8 mouse cellular contexts compared by ENCODE assay signal in genomic region chr2:33559334-33559733, GRCm38 (mm10).
A peak's percentile ranks its signal among the peaks of the same experiment; 100 is the strongest.
DNase-seq lines count a peak whose midpoint lies in the region; ATAC-seq lines count a peak whose summit lies in the region.
"Had no signal": no experiment of that assay in that cellular context is flagged by ENCODE, and none has a peak within 500 bp of the region (broad histone marks: within the 10 kb centered on the region; RNA-seq: fewer than 3 reads in every experiment).

No protein-coding gene starts in this region.

- DNase-seq in hindbrain, embryonic 11.5 days (ENCODE audit: low spot score) = no peak
- DNase-seq in midbrain, embryonic 10.5 days (ENCODE audit: low spot score) = no peak
- DNase-seq in right cerebral cortex, postnatal 4 days = peak; percentile 54
- no peak for DNase-seq in lung, postnatal 36 days

- ATAC-seq in hindbrain, embryonic 15.5 days (ENCODE audit: low FRiP score, low read depth) = peak; percentile 17; the same call in 1 of the 2 replicates
- no peak; the same call in 1 of the 2 replicates for ATAC-seq in hindbrain, embryonic 11.5 days (ENCODE audit: low FRiP score)
- peak; percentile 27; the same call in 1 of the 2 replicates for ATAC-seq in midbrain, embryonic 13.5 days
- ATAC-seq in hindbrain, embryonic 16.5 days = 0 out of 2 replicates have a peak, but pooled peaks have one; percentile 16

- H3K27ac ChIP-seq in hindbrain, embryonic 15.5 days (replicated peaks) = no peak overlapping the region
- H3K27ac ChIP-seq in hindbrain, embryonic 11.5 days (ENCODE audit: low read depth, low read length) = no peak overlapping the region
- no peak overlapping the region for H3K27ac ChIP-seq in midbrain, embryonic 13.5 days
- no peak overlapping the region for H3K27ac ChIP-seq in midbrain, embryonic 10.5 days (replicated peaks)
- H3K27ac ChIP-seq in hindbrain, embryonic 16.5 days (ENCODE audit: low read depth, low read length) = peak overlapping the region; percentile 9; the same call in 1 of the 2 replicates
- H3K27ac ChIP-seq: forebrain, embryonic 12.5 days had no signal

- peaks cover 4% of the 10 kb centered on the region; the same call in 1 of the 2 replicates for H3K27me3 ChIP-seq in hindbrain, embryonic 15.5 days
- no peaks in the 10 kb centered on the region; the same call in 1 of the 2 replicates for H3K27me3 ChIP-seq in hindbrain, embryonic 11.5 days (ENCODE audit: control insufficient read depth, insufficient read depth, low read length)
- H3K27me3 ChIP-seq in midbrain, embryonic 13.5 days = peaks cover 70% of the 10 kb centered on the region
- peaks cover 85% of the 10 kb centered on the region for H3K27me3 ChIP-seq in midbrain, embryonic 10.5 days (ENCODE audit: low read depth, poor library complexity, severe bottlenecking)
- no peaks in the 10 kb centered on the region; the same call in 1 of the 2 replicates for H3K27me3 ChIP-seq in hindbrain, embryonic 16.5 days (replicated peaks; ENCODE audit: control insufficient read depth, insufficient read depth, low read length)

- WGBS in hindbrain, embryonic 15.5 days = 33% methylated on average over 7 of the region's 7 CpGs
- WGBS in hindbrain, embryonic 11.5 days = 42% methylated on average over 7 of the region's 7 CpGs
- 18% methylated on average over 7 of the region's 7 CpGs for WGBS in midbrain, embryonic 13.5 days
- WGBS in midbrain, embryonic 10.5 days = 32% methylated on average over 7 of the region's 7 CpGs
- 25% methylated on average over 7 of the region's 7 CpGs for WGBS in hindbrain, embryonic 16.5 days

- no peaks in the 10 kb centered on the region for H3K36me3 ChIP-seq in hindbrain, embryonic 15.5 days
- H3K36me3 ChIP-seq in hindbrain, embryonic 11.5 days (ENCODE audit: control insufficient read depth, insufficient read depth, low read length) = no peaks in the 10 kb centered on the region
- no peaks in the 10 kb centered on the region for H3K36me3 ChIP-seq in midbrain, embryonic 13.5 days
- 0 out of 2 replicates have a peak, but pooled peaks cover 2% of the 10 kb centered on the region for H3K36me3 ChIP-seq in midbrain, embryonic 10.5 days
- H3K36me3 ChIP-seq in hindbrain, embryonic 16.5 days (ENCODE audit: control insufficient read depth, insufficient read depth, low read length) = no peaks in the 10 kb centered on the region
- H3K36me3 ChIP-seq: forebrain, embryonic 12.5 days had no signal

- no peak overlapping the region for H3K4me3 ChIP-seq in hindbrain, embryonic 15.5 days
- no peak overlapping the region for H3K4me3 ChIP-seq in hindbrain, embryonic 11.5 days (ENCODE audit: low read depth, low read length)
- no peak overlapping the region for H3K4me3 ChIP-seq in midbrain, embryonic 13.5 days (replicated peaks)
- no peak overlapping the region for H3K4me3 ChIP-seq in midbrain, embryonic 10.5 days
- no peak overlapping the region for H3K4me3 ChIP-seq in hindbrain, embryonic 16.5 days (ENCODE audit: low read length)
- H3K4me3 ChIP-seq: forebrain, embryonic 12.5 days had no signal

- H3K9me3 ChIP-seq in hindbrain, embryonic 15.5 days = no peaks in the 10 kb centered on the region
- no peaks in the 10 kb centered on the region for H3K9me3 ChIP-seq in hindbrain, embryonic 11.5 days (ENCODE audit: control insufficient read depth, low read length)
- H3K9me3 ChIP-seq in midbrain, embryonic 13.5 days = no peaks in the 10 kb centered on the region
- no peaks in the 10 kb centered on the region for H3K9me3 ChIP-seq in midbrain, embryonic 10.5 days (replicated peaks)
- no peaks in the 10 kb centered on the region for H3K9me3 ChIP-seq in hindbrain, embryonic 16.5 days (ENCODE audit: control insufficient read depth, low read length)
- H3K9me3 ChIP-seq: forebrain, embryonic 12.5 days had no signal

- peaks cover 15% of the 10 kb centered on the region for H3K4me1 ChIP-seq in hindbrain, embryonic 15.5 days (replicated peaks)
- 0 out of 2 replicates have a peak, but pooled peaks cover 2% of the 10 kb centered on the region for H3K4me1 ChIP-seq in hindbrain, embryonic 11.5 days (replicated peaks; ENCODE audit: control insufficient read depth, insufficient read depth, low read length)
- H3K4me1 ChIP-seq in midbrain, embryonic 13.5 days (replicated peaks) = peaks cover 19% of the 10 kb centered on the region
- H3K4me1 ChIP-seq in midbrain, embryonic 10.5 days = peaks cover 33% of the 10 kb centered on the region
- peaks cover 3% of the 10 kb centered on the region; the same call in 1 of the 2 replicates for H3K4me1 ChIP-seq in hindbrain, embryonic 16.5 days (ENCODE audit: control insufficient read depth, insufficient read depth, low read depth, low read length)

- peak overlapping the region; percentile 2; the same call in 1 of the 2 replicates for H3K4me2 ChIP-seq in hindbrain, embryonic 15.5 days
- H3K4me2 ChIP-seq in hindbrain, embryonic 11.5 days (replicated peaks; ENCODE audit: low read depth, low read length) = no peak overlapping the region
- H3K4me2 ChIP-seq in midbrain, embryonic 13.5 days (replicated peaks) = no peak overlapping the region
- 0 out of 2 replicates have a peak overlapping the region, but pooled peaks have one; percentile 13 for H3K4me2 ChIP-seq in hindbrain, embryonic 16.5 days (ENCODE audit: low read length)
- H3K4me2 ChIP-seq: forebrain, embryonic 12.5 days had no signal

- no peak overlapping the region for H3K9ac ChIP-seq in hindbrain, embryonic 15.5 days
- no peak overlapping the region for H3K9ac ChIP-seq in hindbrain, embryonic 11.5 days (ENCODE audit: low read depth, low read length)
- H3K9ac ChIP-seq in midbrain, embryonic 13.5 days (replicated peaks) = no peak overlapping the region
- peak overlapping the region; percentile 18; the same call in 1 of the 2 replicates for H3K9ac ChIP-seq in hindbrain, embryonic 16.5 days (ENCODE audit: low read depth, low read length)
- H3K9ac ChIP-seq: forebrain, embryonic 12.5 days had no signal

Comparison
In these comparisons a context has a peak if more than half of its experiments do, and no peak if none do; other contexts are left out.
1. H3K4me2 ChIP-seq: peak in hindbrain, embryonic 15.5 days (single experiment) and hindbrain, embryonic 16.5 days (single experiment); none in hindbrain, embryonic 11.5 days (single experiment) and midbrain, embryonic 13.5 days (single experiment).